Mouse (Mus musculus) cerebral cortex, adult 2 months (tissue): ENCODE data around the gene Lin54.

Source experiments
- WGBS: fragments of 180-500 bp; shearing (Covaris S2); methylation state at CpG from one replicate; pipeline ENCODE4 v1.1.7; 2018; 5-methylcytosine and 5-hydroxymethylcytosine counted together

Gene Lin54

DNA sequence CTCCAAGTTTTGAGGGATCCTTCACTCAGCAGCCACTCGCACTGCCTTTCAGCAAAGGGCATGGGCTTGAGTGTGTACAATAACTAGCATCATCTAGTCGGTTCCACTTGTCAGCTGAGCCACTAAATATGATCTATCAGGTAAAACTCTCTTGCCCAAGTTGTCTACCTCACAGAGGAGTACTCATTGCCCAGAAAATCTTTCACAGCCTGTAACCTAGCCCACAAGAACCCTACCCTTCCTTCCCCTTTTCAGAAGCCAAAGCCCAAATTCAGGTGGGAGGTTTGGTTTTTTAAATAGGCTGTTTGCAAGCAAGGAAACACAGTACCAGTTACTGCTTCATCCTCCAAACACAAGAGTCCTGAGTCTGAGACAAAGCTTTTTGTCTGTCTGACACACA is 13.3 kb downstream of the Lin54 start:
- 89% methylated on average over 2 of the region's 2 CpGs for WGBS

DNA sequence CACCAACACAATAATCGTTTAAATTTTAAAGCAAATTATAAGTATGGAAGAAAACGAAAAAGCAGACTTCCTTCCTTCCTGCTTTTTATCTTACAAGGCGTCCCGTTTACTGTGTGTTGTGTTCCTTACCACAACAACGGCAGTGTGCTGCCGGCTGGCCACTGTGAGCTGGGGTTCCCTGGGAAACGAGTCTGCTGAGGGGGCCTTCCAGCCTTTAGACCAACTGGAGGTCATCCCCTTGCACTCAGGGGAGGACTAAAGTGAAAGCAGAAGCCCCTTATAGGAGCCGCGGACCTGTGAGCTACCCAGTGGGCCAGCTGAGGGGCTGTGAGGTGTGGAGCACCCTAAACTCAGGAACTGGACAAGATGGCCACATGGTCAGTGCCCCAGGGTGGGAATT is 22.8 kb downstream of the Lin54 start:
- WGBS = 89% methylated on average over 9 of the region's 9 CpGs

DNA sequence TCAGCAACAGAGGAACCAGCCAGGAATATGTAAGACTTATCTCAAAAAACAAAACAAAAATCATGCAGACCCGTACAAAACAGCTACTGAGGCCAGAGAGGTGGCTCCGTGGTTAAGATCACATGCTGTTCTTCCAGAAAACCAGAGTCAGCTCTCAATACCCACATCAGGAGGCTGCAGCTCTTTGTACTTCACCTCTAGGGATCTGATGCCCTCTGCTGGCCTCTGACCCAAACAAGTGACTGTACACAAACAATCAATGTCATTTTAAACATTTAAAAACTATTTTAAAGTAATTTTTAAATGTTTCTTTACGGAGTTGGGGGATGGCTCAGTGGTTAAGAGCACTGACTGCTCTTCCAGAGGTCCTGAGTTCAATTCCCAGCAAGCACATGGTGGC is 24.1 kb downstream of the Lin54 start:
- 85% methylated on average over 3 of the region's 3 CpGs for WGBS

DNA sequence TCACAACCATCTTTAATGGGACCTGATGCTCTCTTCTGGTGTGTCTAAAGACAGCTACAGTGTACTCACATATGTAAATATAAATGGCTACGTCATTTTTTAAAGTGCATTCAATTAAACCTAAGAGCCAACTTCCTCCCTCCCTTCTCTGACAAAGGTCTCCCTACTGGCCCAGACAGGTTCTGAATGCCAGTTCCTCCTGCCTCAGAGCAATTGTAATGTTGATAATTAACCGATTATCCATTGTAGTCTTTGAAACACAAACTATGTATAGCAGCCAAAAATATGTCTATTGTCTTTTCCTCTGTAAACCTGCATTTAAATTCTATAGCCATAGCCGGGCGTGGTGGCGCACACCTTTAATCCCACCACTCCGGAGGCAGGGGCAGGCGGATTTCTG is 33.1 kb downstream of the Lin54 start:
- 87% methylated on average over 7 of the region's 7 CpGs for WGBS

DNA sequence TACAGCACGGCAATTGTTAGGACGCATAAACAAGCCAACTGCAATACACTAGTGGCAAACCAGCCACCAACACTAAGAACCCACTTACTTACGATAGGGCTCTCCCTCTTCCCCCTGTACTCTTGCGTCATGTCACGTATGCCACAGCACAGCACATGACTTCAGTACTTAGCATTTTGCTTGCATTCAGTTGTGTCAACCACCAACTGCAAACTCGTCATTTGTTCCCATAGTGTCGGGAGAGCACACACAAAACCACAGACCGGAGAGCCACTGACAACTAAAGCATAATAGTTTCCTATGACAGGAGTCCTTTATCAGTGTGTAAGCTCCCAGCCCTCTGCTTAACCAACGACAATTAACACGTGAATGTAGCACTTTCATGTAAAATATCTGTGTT is 33.8 kb downstream of the Lin54 start:
- 71% methylated on average over 10 of the region's 10 CpGs for WGBS

DNA sequence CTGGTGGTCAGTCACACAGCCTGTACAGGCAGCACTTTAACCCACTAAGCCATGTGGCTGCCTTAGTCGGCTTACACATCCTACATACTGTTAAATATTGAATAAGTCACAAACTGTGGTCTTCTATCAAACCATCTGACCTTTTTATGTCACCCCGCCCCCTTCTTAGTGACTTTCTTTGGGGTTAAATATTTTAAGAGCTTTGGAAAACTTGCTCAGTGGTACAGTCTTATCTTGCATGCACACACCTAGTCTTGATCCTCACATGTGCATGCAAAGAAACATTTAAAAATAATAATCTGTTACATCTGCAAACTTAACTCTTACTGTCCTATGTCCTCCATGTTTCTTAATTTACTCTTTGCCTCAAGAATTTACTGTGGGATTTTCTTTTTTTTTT is 38.1 kb downstream of the Lin54 start:
- 97% methylated on average over 2 of the region's 2 CpGs for WGBS

DNA sequence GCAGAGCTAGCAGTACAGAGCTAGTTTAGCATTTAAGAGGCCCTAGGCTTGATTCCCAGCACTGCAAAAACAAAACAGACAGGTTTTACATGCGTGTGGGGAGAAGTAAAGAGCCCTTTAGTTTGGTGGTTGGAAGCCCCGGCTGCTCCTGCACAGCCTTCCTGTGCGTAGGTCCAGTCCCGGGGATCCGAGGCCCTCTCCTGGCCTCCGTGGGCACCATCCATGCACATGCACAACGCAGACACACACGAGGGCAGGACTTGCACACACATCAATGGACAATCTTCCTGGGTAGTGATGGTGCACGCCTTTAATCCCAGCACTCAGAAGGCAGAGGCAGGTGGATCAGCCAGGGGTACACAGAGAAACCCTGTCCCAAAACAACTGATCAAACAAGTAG is 38.9 kb downstream of the Lin54 start:
- WGBS = 94% methylated on average over 9 of the region's 9 CpGs

DNA sequence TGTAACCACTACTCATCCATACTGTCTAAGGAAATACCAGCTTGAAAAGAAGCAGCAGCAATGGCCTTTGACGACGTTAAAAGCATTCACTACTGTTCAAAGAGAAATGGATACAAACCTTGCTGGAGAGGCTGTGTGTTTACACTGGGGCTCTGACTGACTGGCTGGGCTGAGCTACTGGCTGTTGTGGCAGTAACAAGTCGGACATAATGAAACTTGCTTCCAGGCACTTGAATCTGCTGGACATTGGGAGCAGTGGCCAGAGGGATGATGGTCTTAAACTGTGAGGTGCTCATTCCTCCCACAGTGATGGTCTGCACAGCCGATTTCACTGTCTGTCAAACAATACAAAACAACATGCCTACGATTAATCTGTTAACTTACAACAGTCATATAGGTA is 41.0 kb downstream of the Lin54 start:
- WGBS = 95% methylated on average over 5 of the region's 5 CpGs

DNA sequence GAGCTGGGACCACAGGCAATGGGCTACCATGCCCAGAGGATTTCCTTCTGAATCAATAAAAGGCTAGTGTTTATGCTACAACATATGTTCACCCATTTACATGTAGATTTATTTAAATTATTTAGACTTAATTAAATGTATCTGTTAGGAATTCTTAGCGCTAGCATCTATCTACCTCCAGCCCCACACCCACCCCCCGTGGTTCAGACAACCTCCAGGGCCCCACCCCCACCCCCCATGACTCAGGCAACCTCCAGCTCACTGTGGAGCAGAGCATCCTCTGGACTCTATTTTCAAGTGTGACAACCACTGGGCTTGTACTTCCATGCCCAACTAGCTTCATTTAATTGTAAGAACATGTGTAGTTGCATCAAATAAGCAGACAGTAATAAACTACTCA is 48.6 kb downstream of the Lin54 start:
- WGBS = 55% methylated on average over 2 of the region's 2 CpGs

DNA sequence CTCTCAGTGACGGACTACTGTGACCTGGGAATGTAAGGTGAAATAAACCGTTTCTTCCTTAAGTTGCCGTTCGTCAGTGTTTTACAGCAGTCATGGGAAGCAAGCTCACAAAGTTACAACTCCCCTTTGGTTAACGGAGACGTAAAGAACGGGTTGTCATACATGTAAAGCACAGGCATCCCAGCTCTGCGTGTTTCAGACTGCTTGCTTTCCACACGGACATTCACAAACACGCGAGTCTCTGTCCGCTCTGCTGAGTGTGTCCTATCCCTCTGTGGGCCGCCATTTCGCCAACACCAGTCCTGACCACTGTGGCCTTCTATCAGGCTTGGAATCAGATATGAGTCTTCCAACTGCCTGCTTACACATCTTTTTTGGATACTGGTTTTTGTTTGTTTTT is 61.6 kb downstream of the Lin54 start:
- 97% methylated on average over 14 of the region's 14 CpGs for WGBS

DNA sequence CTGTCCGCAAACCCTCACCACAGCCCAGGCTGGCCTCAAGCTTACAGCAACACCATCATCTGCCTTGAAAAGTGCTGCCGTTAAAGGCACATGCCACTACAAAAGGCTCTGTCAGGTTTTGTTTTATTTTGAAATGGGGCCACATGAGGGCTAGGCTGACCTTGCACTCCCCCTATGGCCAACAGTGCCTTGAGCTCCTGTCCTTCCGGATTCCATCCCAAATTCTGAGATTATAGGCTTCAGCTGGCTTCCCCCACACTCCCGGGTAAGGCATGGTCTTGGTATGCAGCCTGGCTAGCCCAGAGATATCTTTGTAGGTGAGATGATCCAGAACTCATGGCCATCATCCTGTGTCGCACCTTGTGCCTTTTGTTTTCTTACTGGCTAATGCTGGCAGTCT is 62.5 kb downstream of the Lin54 start:
- 95% methylated on average over 5 of the region's 5 CpGs for WGBS

DNA sequence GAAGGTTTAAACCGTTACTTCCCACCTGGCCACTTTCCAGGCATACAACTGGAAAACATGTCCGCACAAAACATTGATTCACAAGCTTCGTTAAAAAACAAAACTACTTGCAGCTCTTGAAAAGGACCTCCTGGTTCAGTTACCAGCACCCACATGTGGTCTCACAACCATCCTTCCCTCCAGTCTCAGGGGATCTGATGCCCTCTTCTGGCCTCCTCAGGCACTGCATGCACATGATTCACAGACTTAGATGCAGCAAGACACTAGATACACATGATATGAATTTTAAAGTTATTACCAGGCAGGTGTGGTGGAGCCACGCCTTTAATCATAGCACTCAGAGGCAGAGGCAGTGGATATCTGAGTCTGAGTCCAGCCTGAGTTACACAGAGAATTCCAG is 63.4 kb downstream of the Lin54 start:
- WGBS = 96% methylated on average over 4 of the region's 4 CpGs

DNA sequence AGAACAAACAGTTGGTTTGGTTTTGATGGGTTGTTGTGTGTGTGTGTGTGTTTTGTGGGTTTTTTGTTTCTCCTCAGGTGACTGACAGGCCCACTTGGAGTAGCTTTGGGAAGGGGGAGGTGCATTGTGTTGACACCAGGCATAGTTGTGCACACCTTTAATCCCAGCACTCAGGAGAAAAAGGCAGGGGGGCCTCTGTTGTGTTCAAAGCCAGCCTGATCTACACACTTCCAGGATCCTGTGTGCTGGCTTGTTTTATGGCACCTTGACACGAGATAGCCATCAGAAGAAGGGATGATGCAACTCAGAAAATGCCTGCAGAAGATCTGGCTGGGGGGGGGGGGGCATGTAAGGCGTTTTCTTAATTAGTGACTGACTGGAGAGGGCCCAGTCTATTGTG is 69.5 kb downstream of the Lin54 start:
- 77% methylated on average over 2 of the region's 2 CpGs for whole genome bisulfite sequencing

DNA sequence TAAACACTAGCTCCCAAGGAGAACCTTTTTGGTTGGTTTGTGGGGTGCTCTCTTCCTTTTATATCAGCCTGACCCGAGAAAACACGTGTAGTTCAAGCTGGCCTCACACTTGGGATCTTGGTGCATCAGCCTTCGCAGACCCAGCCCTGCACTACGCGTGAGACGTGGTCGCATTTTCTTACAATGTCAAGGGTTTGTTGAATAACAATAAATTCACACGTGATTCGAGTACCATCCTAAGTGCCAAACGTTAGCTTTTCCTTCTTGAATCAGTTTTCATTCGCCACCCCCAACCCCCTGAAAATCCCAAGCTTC is 70.4 kb downstream of the Lin54 start:
- WGBS = 3% methylated on average over 11 of the region's 11 CpGs

DNA sequence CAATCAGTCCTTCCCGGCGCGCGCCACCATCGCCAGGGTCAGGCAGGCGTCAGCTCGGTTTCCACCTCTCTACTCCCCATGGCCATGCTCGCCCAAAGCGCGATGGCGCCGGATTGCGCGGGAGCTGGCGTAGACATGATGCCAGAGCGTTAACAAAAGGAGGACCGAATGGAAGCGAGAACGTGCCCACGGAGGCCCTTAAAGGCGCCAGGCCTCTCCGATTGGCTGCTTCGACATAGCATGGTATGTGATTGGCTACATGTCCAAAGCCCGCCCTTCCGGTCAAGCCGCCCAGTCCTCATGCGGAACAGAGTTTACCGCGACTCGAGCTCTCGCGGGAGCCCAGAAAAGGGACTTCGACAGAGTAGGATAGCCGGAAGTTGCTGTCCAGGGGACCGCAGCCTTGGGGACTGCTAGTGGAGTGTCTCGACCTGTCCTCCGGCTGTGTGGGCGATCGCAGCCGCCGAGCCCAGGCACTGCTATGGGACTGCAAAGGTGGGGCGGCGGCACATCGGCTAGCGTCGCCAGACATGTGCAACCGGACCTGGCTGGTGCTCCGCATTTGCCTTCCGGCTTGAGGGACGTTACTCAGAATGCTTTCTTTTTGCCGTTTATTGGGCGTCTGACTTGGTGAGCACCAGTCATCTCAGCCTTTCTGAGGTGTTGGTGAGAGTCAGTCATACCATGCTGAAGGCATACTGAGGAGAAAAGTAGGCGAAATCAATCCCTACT is 70.9 kb downstream of the Lin54 start:
- WGBS = under 1% methylated on average over 53 of the region's 53 CpGs

DNA sequence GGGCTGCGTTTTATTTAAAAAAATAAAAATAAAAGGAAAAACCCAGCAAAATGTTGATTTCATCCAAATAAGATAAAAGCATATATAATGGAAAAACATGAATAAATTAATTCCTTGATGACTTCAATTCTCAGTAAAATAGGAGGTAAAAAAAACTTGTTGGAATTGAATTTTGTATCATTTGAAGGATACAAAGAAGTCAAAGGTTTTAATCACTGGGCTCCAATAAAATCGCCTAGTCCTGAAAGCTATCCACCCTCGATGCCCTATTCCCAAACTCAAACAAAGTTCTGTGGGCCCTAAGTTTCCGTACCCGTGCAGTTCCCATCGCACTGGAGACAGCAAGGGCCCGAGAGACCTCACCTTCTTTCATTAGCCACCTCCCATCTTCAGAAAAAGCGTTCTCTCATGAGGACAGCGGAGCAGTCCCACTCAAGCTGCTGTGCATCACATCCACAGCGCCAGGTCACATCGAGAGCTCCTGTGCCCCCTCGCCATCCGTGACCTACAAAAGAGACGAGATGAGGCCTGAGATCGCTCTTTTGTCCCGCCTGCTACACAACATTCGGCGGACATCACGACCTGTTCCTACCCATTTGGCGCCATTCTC is 71.6 kb downstream of the Lin54 start:
- under 1% methylated on average over 20 of the region's 20 CpGs for WGBS

DNA sequence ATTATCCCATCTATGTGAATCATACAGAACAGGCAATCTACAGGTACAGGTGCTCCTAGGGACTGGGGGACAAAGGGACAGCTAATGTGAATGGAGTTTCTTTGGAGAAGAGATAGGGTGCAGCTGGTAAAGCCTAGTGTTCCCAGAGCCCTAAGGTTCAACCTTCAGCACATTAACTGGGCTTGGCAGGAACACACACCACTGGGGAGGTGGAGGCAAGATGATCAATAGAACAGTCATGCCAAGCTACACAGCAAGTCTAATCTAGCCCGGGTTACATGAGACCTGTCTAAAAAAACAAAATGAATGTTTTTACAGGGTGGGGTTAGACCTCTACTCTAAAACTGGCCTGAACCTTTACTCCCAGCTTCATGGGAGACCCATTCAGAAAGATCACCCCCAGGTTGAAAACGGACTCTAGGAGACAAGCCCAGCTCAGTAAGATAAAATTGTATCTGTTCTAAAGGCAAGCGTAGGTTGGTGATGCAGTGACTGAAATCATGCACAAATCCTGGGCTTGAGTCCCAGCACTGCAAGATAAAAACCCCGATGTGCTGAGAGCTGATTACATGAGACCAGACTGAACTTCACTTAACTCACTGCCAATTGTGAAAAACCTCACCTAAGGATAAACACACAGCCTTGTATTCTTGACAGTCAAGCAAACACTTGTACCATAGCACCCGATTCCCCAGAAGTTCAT is 72.3 kb downstream of the Lin54 start:
- 5% methylated on average over 5 of the region's 5 CpGs for WGBS

DNA sequence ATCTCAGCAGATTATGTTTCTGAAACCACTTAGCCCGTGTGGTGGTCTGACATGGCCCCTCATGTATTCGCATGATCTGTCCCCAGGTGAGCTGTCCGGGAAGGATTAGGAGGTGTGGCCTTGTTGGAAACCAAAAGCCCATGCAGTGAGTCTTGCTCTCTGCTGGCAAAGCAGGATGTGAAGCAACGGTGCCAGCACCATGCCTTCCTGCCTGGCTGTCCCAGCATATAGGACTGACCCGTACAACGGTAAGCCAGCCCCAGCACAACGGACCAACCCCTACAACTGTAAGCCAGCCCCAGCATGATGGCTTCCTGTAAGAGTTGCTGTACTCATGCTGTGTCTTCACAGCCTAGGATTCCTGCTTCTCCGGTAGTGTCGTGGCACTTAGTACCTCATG is 73.2 kb downstream of the Lin54 start:
- 31% methylated on average over 9 of the region's 9 CpGs for WGBS

DNA sequence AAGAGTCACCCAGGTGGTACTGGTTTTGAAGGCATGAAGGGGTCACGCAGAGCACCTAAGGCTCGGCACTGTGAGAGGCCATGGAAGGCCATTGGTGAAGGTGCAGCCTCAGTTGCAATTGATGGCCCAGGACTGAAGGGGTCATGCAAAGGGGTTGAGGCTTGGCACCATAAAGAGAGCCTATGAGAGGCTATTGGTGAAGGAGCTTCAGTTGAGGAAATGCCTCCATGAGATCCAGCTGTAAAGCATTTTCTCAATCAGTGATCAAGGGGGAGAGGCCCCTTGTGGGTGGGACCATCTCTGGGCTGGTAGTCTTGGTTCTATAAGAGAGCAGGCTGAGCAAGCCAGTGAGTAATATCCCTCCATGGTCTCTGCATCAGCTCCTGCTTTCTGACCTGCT is 74.6 kb downstream of the Lin54 start:
- WGBS = 88% methylated on average over 2 of the region's 2 CpGs

DNA sequence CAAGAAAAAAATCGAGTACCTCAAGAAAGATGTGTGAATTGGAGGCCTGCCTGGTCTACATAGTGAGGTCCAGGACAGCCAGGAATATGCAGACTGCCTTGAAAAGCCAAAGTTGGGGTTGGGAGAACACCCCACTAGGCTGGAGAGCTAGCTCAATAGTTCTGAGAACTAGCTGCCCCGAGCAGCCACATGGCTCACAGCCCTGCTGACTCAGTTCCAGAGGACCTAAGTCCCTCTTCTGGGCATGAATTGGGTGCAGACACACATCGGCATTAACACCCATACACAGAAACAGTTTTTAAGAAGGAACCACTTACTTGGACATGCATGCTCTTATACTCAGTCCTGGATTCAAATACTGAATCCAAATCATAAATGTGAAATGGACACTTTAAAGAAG is 76.2 kb downstream of the Lin54 start:
- 33% methylated on average over 3 of the region's 3 CpGs for WGBS

DNA sequence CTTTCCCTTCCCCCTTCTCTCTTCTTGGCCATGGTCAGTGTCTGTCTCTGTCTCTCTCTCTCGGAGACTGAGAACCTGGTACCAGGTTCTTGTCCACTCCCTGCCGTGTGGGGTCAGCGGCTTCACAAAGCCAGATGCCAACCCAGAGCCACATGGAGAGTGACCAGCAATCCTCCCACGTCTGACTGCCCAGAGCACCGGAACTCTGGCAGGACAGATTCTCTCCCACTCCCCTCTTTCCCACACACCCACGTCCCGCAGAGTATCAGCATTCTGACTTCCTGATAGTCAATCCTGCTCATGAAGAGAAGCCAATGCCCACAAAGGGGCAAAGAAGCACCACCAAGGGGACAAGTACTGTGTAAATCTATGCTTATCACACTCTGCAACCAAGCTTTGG is 76.8 kb downstream of the Lin54 start:
- WGBS = 61% methylated on average over 7 of the region's 7 CpGs

DNA sequence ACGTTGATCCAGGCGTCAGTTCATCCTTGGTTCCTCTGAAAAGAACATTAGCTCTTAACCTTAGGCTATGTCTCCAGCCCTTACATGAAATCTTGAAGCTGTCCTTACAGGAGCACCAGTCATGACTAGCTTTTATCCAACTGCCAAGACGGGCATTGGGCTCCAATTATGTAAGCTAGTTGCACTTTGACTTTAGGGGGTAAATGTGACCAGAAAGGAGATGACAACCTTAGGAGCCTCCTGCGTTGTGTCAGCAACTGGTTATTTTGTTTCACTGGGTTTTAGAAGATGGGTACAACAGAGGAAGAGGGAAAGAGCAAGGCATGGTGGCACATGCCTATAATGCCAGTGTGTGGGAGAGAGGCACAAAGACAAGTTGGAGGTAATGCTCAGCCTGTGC is 81.6 kb downstream of the Lin54 start:
- 66% methylated on average over 4 of the region's 4 CpGs for WGBS

DNA sequence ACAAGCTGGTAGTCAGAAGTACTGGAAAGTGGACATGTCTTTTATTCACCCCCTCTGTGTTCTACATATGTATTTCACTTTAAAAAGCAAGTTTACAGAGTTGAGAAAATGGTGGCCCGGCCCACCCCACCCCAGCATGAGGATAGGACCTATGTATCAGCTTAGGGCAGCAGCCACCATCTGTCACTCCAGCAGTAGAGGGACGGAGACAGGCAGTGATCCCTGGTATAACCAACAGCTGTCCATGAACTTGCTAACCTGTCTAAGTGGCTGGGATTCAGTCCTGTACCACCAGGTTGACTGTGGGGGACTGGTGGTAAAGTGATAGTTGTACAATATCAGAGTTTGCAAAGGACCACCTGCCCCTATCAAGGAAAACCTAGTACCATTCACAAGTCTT is 82.4 kb downstream of the Lin54 start:
- WGBS = 79% methylated on average over 2 of the region's 2 CpGs
